Mouse (Mus musculus) neural tube, embryonic 12.5 days (tissue): ENCODE data around the gene Sdccag8. TPM values are rescaled to one million over a fixed set of nuclear protein-coding genes. Genes with fewer than 3 reads are reported as not detected.
"Not testable (repeated sequence)": the region's sequence is repeated elsewhere in the genome, so short reads cannot be mapped to it uniquely, and the experiment has no call there.

Experiments
- ATAC-seq: fragments of 200-750 bp; cut with Nextera tagmentation; 2 replicates; pipeline ENCODE4 v1.8.0; 2017; ENCODE audit warnings: low read depth, mild to moderate bottlenecking, moderate TSS enrichment, moderate library complexity; ENCODE audit not compliant: low FRiP score
- H3K27ac ChIP-seq: fragments of 300-500 bp; sonication (generic); 2 replicates; pipeline ENCODE4 v1.5.1; 2016
- H3K27me3 ChIP-seq: fragments of 300-500 bp; sonication (generic); replicated peaks from 2 replicates; pipeline ENCODE4 v1.6.1; 2016; ENCODE audit warnings: mild to moderate bottlenecking
- H3K36me3 ChIP-seq: fragments of 300-500 bp; sonication (generic); 2 replicates; pipeline ENCODE4 v1.6.1; 2016; ENCODE audit warnings: mild to moderate bottlenecking
- H3K4me1 ChIP-seq: fragments of 300-500 bp; sonication (generic); 2 replicates; pipeline ENCODE4 v1.6.1; 2016
- H3K4me2 ChIP-seq: fragments of 300-500 bp; sonication (generic); replicated peaks from 2 replicates; pipeline ENCODE4 v1.6.1; 2016; ENCODE audit warnings: mild to moderate bottlenecking
- H3K4me3 ChIP-seq: fragments of 300-500 bp; sonication (generic); 2 replicates; pipeline ENCODE4 v1.5.1; 2016
- H3K9ac ChIP-seq: fragments of 300-500 bp; sonication (generic); 2 replicates; pipeline ENCODE4 v1.6.1; 2016; ENCODE audit warnings: mild to moderate bottlenecking
- H3K9me3 ChIP-seq: fragments of 300-500 bp; sonication (generic); 2 replicates; pipeline ENCODE4 v1.6.1; 2016; ENCODE audit warnings: mild to moderate bottlenecking
- WGBS: fragments of 180-500 bp; shearing (Covaris S2); methylation state at CpG from one replicate; pipeline ENCODE4 v1.1.7; 2016; 5-methylcytosine and 5-hydroxymethylcytosine counted together
- polyA plus RNA-seq: library from polyadenylated mRNA; unstranded; fragments of >200 nt; fragmentation: Nextera tagmentation; extraction: Ambion mirVana; gene quantifications from 2 replicates; pipeline ENCODE4 v1.2.1, GENCODE M21; 2016

Gene Sdccag8
- polyA plus RNA-seq, 1 experiment from 2014 or later = 19.4 TPM

DNA sequence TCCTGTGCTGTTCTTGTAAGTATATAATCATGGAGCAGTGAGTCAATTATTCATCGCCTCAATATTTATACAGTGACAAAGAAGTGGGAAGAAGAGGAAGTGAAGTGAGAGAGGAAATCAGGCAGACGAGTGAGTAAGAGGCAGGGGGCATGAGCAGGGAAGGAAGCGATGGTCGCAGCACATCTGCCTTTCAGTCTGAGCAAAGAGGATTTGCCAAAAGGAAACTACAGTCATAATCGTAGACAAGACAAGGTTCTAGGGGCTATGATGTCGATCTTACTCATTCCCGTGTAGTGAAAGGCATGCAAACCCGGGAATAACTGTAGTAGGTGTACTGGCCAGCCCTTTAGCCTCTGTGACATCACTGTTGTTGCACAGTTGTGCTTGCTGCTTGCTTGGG lies 18.1 kb downstream of the Sdccag8 start:
- Histone ChIP-seq H3K4me1 (peaks cover 7% of the 10 kb centered on the region), H3K9ac (no peak overlapping the region), H3K9me3 (no peaks in the 10 kb centered on the region), H3K4me2 (no peak overlapping the region), H3K36me3 (no peaks in the 10 kb centered on the region; the same call in 1 of the 2 replicates), H3K27me3 (peaks cover 13% of the 10 kb centered on the region), H3K4me3 (no peak overlapping the region), H3K27ac (no peak overlapping the region)
- no peak for ATAC-seq
- 84% methylated on average over 8 of the region's 8 CpGs for WGBS

DNA sequence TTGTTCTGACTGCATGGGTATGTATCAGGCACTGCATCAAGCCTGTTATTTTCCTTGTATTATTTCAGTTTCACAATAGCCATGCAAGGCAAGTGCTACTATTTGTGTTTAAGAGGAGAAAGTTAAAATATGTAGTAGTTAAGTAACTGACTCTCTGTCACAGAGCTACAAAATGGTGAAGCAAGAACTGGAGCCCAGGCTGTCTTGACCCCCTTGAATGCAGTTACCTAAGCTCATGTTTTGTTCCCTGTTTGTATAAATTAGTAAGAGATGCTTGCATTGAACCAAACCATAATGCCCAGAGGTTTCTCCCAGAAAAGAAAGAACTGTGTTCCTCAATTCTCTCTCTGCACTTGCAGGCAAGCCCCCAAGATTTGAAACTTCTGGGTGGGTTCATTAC lies 18.8 kb downstream of the Sdccag8 start:
- Histone ChIP-seq H3K27me3 (peaks cover 13% of the 10 kb centered on the region), H3K9me3 (no peaks in the 10 kb centered on the region), H3K4me2 (no peak overlapping the region), H3K4me3 (no peak overlapping the region), H3K36me3 (no peaks in the 10 kb centered on the region; the same call in 1 of the 2 replicates), H3K27ac (no peak overlapping the region), H3K4me1 (peaks cover 7% of the 10 kb centered on the region), H3K9ac (no peak overlapping the region)
- no peak for ATAC-seq

DNA sequence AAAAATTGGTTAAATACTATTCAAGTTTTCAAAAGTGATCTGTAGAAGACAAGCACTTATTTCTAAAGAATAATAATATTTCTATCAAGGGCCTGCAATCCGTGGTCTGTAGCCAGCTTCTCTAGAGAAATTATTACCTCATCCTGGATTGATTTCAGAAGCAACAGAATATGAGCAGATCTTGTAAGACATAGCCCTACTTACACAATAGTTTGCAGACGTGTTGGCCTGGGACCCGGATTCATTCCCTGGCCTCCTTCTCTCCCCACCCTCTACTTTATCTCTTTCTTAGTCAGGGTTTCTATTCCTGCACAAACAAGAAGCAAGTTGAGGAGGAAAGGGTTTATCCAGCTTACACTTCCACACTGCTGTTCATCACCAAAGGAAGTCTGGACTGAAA lies 19.5 kb downstream of the Sdccag8 start:
- H3K4me2 ChIP-seq = no peak overlapping the region
- 88% methylated on average over 3 of the region's 3 CpGs for WGBS
- H3K27me3 ChIP-seq = peaks cover 13% of the 10 kb centered on the region

DNA sequence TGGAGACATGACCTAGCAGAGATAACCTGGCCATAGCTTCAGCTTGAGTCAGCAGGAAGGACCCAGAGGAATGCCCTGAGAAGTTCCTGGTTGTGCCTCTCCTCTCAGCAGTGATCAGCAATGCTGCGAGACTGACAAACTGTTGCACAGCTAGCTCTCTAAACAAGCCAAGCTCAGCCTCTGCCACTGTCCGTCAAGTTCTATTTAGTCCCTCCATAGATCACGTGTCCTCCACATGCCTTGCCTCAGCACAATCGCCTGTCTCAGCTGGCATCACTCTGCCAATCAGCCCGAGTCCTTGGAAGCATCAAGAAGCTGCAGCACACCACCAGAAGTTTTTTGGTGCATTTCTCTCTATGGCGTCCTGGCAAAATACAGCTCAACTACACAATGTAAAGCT lies 20.4 kb downstream of the Sdccag8 start:
- H3K9me3 ChIP-seq = no peaks in the 10 kb centered on the region
- no peaks in the 10 kb centered on the region for H3K36me3 ChIP-seq
- H3K4me1 ChIP-seq = peaks cover 7% of the 10 kb centered on the region
- H3K27ac ChIP-seq = no peak overlapping the region
- H3K4me2 ChIP-seq = no peak overlapping the region
- WGBS = 60% methylated on average over 6 of the region's 6 CpGs
- ATAC-seq = no peak
- H3K9ac ChIP-seq = no peak overlapping the region
- H3K27me3 ChIP-seq = peaks cover 13% of the 10 kb centered on the region
- no peak overlapping the region for H3K4me3 ChIP-seq

More for the DNA sequence above, 19.5 kb downstream of the Sdccag8 start:
- H3K36me3 ChIP-seq = no peaks in the 10 kb centered on the region
- H3K4me1 ChIP-seq = peaks cover 7% of the 10 kb centered on the region
- no peak overlapping the region for H3K4me3 ChIP-seq
- H3K27ac ChIP-seq = no peak overlapping the region
- no peaks in the 10 kb centered on the region for H3K9me3 ChIP-seq
- no peak for ATAC-seq
- no peak overlapping the region for H3K9ac ChIP-seq

DNA sequence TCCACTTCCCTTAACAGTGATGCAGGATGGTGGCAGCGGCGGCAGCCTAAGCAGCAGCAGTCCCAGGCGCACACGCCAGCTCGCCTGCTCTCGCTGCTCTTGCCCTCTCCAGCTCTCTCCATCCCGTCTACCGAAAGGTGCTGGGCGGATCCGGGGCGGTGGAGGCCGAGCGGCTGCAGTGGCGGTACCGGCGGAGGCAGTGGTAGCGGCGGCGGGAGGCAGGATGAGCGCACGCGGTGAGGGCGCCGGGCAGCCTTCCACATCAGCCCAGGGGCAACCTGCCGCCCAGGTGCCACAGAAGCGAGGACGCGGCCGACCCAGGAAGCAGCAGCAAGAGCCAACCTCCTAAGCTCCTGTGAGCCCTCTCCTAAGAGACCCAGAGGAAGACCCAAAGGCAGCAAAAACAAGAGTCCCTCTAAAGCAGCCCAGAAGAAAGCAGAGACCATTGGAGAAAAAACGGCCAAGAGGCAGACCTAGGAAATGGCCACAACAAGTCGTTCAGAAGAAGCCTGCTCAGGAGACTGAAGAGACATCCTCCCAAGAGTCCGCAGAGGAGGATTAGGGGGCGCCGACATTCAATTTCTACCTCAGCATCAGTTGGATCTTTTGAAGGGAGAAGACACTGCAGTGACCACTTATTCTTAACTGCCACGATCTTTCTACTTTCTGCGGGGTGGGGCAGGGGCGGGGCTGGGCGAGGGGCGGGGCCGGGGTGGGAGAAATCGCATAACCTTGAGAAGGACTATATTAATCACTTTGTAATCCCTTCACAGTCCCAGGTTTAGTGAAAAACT lies 21.2 kb downstream of the Sdccag8 start:
- H3K27ac ChIP-seq = no peak overlapping the region
- ATAC-seq = peak; percentile 65; the same call in 1 of the 2 replicates

DNA sequence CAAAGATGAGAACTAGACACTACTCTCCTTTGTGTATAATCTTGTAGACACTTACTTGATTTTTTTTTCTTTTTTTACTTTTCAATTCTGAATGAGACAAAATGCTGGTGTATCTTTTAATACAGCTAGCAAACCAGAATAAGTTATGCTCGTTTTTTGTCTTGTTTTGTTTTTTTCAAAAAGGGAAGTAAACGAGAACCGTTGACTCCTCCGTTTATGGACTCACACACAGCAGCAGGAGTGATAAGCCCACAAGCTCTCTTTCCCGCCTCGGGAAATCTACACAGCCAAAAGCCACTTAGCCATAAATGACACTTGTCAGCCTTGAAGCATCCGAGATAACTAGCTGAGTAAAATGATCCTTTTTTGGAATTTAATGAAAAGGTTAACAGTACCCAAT lies 22.1 kb downstream of the Sdccag8 start:
- H3K36me3 ChIP-seq, ATAC-seq, H3K4me2 ChIP-seq, H3K4me1 ChIP-seq, H3K9ac ChIP-seq, H3K27ac ChIP-seq, H3K4me3 ChIP-seq, H3K9me3 ChIP-seq: not testable (repeated sequence)
- peaks cover 13% of the 10 kb centered on the region for H3K27me3 ChIP-seq
- WGBS = 64% methylated on average over 7 of the region's 7 CpGs

More for the DNA sequence above, 21.2 kb downstream of the Sdccag8 start:
- peak overlapping the region; percentile 36 for H3K9ac ChIP-seq
- H3K36me3 ChIP-seq = no peaks in the 10 kb centered on the region
- H3K9me3 ChIP-seq = no peaks in the 10 kb centered on the region
- peak overlapping the region; percentile 39 for H3K4me3 ChIP-seq
- H3K27me3 ChIP-seq = peaks cover 13% of the 10 kb centered on the region
- H3K4me2 ChIP-seq = peak overlapping the region; percentile 69
- WGBS = 2% methylated on average over 41 of the region's 41 CpGs
- H3K4me1 ChIP-seq = peaks cover 7% of the 10 kb centered on the region

DNA sequence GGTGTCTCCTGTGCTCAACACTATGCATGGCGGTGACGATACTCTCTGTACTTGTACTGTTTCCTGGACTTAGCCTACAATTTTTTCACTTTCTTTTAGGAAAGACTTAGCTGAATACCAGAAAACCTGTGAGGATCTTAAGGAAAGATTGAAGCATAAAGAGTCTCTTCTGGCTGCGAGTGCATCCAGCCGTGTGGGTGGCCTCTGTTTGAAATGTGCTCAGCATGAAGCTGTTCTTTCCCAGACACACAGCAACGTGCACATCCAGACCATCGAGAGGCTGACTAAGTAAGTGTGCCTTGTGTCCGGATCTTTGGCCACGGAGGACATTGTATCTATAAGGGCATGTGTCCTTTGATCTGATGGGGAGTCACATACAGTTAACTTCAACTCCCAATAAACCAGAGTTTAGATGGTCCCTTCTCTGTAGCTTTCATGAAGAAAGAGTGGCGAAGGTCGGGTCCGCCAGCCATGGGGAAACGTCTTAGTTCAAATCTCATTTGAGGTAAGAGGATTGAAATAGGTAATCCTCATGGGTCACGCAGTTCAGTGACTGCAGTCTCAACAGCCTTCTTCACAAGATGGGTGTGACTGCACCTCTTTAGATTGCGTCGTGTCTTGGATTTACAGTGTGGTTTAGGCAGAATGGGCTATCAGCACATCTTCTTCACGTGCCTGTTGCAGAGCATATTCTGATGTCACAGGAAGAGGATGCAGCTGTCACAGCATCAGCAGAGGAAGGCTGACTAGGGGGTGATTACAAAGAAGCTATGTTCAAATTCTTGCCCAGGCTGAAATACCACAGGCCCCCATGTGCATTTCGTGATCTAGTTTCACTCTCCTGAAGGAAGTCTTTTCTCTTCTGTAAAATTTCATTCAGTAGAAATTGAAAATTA lies 30.9 kb downstream of the Sdccag8 start:
- no peaks in the 10 kb centered on the region for H3K9me3 ChIP-seq
- H3K4me1 ChIP-seq = no peaks in the 10 kb centered on the region
- no peak overlapping the region for H3K4me3 ChIP-seq
- H3K27me3 ChIP-seq = no peaks in the 10 kb centered on the region
- H3K4me2 ChIP-seq = no peak overlapping the region
- no peak overlapping the region for H3K9ac ChIP-seq
- WGBS = 81% methylated on average over 17 of the region's 17 CpGs
- H3K27ac ChIP-seq = no peak overlapping the region
- ATAC-seq = no peak
- peaks cover 8% of the 10 kb centered on the region; the same call in 1 of the 2 replicates for H3K36me3 ChIP-seq

DNA sequence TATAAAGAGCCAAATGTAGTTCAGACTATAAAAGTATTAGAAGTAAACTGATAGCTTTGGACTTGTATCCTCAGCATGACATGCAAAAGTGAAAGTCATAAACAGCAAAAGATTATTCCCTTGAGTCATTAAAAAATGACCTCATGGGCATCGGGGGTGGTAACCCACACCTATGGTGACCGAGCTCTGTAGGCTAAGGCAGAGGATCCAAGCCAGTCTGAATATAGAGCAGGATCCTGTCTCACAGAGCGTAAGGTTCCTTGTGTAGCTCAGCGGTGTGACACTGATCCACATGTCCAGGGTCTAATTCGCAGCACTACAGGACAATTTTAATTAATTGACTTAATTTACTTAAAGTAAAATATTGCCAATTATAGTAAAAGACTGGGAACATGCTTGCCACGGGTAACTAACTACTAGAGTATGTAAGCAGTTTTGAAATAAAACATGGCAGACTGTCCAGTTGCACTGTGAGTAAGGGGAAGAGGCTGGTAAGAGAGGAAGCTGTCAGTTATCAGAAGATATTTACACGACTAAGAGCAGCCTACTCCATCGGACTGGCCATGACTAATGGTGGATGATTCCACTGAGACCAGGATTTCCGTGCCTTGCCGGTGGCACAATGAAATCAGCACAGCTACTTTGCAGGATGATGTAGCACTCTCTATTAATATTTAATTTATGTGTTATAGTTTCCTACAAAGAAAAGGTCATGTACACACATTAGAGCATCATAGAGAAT lies 32.8 kb downstream of the Sdccag8 start:
- H3K4me1 ChIP-seq = no peaks in the 10 kb centered on the region
- H3K4me3 ChIP-seq = no peak overlapping the region
- H3K36me3 ChIP-seq = peaks cover 8% of the 10 kb centered on the region
- WGBS = 69% methylated on average over 10 of the region's 10 CpGs
- ATAC-seq = peak; percentile 71
- H3K4me2 ChIP-seq = no peak overlapping the region
- no peaks in the 10 kb centered on the region for H3K9me3 ChIP-seq
- H3K9ac ChIP-seq = no peak overlapping the region
- H3K27me3 ChIP-seq = no peaks in the 10 kb centered on the region
- no peak overlapping the region for H3K27ac ChIP-seq

DNA sequence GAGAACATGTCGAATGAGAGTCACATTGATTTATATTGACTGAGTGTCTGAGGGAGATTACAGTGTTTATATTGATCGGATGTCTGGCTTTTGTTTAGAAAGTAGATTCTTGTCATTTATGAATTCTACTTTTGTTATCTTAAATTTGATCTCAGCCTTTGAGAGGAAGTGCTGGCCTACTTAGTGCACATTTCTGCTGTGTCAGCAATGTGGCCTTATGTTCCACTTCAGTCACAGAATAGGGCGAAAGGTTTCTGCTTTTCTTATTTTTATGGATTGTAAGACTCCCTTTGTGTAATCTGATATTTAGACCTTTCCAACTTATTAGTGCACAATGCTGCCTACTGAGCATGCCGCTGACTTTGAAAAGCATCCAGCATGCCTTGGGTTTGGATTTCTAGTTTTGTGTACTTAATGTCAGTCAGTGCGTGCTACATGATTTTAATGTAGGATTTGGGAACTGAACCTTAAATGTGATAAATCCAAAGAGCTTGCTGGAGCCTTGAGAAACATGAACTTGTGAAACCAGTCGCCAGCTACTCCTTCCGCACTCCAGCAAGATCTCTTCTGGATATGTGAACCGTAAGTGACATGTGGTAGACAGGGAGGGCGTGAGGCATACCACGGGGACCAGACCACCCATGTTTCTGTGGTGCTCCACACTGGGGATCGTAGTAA lies 34.3 kb downstream of the Sdccag8 start:
- H3K4me2 ChIP-seq = no peak overlapping the region
- H3K4me1 ChIP-seq = no peaks in the 10 kb centered on the region
- no peaks in the 10 kb centered on the region for H3K27me3 ChIP-seq
- no peaks in the 10 kb centered on the region for H3K9me3 ChIP-seq
- 84% methylated on average over 11 of the region's 11 CpGs for WGBS
- H3K36me3 ChIP-seq = peaks cover 15% of the 10 kb centered on the region
- no peak for ATAC-seq
- H3K4me3 ChIP-seq = no peak overlapping the region
- H3K9ac ChIP-seq = no peak overlapping the region
- no peak overlapping the region for H3K27ac ChIP-seq

DNA sequence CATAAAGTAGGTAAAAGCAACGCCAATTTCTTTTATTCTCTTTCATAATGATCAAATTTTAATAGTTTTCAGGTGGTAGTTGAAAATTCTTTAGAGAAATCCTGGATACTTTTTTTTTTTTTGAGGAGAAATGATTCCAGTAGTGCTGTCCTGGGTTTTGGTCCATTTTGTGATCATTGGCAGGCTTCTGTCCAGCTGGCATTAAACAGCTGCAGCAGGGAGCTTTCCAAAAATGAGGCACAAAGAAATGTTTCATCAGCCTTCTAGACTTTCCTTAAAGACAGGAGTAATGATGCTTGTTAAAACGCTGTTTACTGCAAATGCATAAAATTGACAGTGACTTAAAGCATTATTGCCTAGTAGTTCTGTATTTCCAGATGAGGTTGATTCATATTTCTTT lies 34.9 kb downstream of the Sdccag8 start:
- no peak for ATAC-seq
- H3K4me2 ChIP-seq = no peak overlapping the region
- 81% methylated on average over 2 of the region's 2 CpGs for WGBS

DNA sequence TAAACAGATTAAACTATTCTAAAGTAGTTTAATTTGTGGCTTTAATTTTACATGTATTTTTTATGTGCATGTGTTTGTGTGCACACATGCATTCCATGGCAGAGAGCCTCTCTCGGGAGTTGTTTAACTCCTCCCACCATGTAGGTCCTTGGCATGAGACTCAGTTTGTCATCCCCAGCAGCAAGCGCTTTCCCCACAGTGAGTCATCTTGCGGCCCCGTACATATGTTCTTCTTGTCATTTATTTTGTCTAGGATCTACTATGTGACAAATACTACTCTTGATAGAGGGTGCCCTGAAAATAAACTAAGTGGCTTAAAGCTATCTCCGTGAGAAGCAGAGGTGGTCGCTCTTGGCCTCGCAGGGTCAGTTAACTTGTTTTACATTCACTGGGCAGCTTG lies 36.9 kb downstream of the Sdccag8 start:
- Histone ChIP-seq H3K9ac (no peak overlapping the region), H3K4me1 (no peaks in the 10 kb centered on the region), H3K4me3 (no peak overlapping the region), H3K27ac (no peak overlapping the region), H3K36me3 (peaks cover 14% of the 10 kb centered on the region), H3K27me3 (no peaks in the 10 kb centered on the region), H3K4me2 (no peak overlapping the region), H3K9me3 (no peaks in the 10 kb centered on the region)
- no peak for ATAC-seq
- WGBS = 97% methylated on average over 7 of the region's 7 CpGs

More for the DNA sequence above, 34.9 kb downstream of the Sdccag8 start:
- Histone ChIP-seq H3K27ac (no peak overlapping the region), H3K4me1 (no peaks in the 10 kb centered on the region), H3K27me3 (no peaks in the 10 kb centered on the region), H3K9me3 (no peaks in the 10 kb centered on the region), H3K36me3 (peaks cover 15% of the 10 kb centered on the region), H3K4me3 (no peak overlapping the region), H3K9ac (no peak overlapping the region)
